ENCODE assay signal across 21 mouse cellular contexts in genomic region chr16:95279015-95279414, GRCm38 (mm10). TPM values are rescaled to one million over a fixed set of nuclear protein-coding genes. Genes with fewer than 3 reads are reported as not detected.
A peak's percentile ranks its signal among the peaks of the same experiment; 100 is the strongest.
DNase-seq lines count a peak whose midpoint lies in the region; ATAC-seq and TF ChIP-seq lines count a peak whose summit lies in the region.
"Had no signal": no experiment of that assay in that cellular context is flagged by ENCODE, and none has a peak within 500 bp of the region (broad histone marks: within the 10 kb centered on the region; RNA-seq: fewer than 3 reads in every experiment).

No protein-coding gene starts in this region.

- DNase-seq in heart, postnatal 36 days = no peak
- peak; percentile 75 for DNase-seq in lung, embryonic 14.5 days
- no peak for DNase-seq in lung, postnatal 14 days
- DNase-seq in NIH3T3 (ENCODE audit: low read depth) = peak; percentile 76
- peak; percentile 74 for DNase-seq in fibroblast of lung, adult 2 months (ENCODE audit: low read depth)
- DNase-seq: adrenal gland, postnatal 10 days; cerebellum, adult 9-11 months; embryo, embryonic 11 days; gastrocnemius, postnatal 14 days; thymus, postnatal 25 days had no signal

- intact Hi-C loops in heart, postnatal 36 days (cut with DNase I) = loop anchor here (5.0 kb wide), 1 partner anchor 52 kb away; no protein-coding TSS in a partner anchor

- H3K9ac ChIP-seq in heart, embryonic 13.5 days = no peak overlapping the region
- H3K9ac ChIP-seq in lung, embryonic 14.5 days = no peak overlapping the region
- no peak overlapping the region for H3K9ac ChIP-seq in hindbrain, embryonic 12.5 days
- H3K9ac ChIP-seq: hindbrain, embryonic 13.5 days; intestine, embryonic 15.5 days; limb, embryonic 12.5 days; liver, embryonic 15.5 days; neural tube, embryonic 15.5 days had no signal

- no peak for ATAC-seq in heart, embryonic 13.5 days (ENCODE audit: extremely low read depth, insufficient number of reproducible peaks, low FRiP score, low TSS enrichment)
- peak; percentile 49; the same call in 1 of the 2 replicates for ATAC-seq in lung, embryonic 14.5 days (ENCODE audit: insufficient read depth)
- no peak for ATAC-seq in hindbrain, embryonic 12.5 days (ENCODE audit: low FRiP score)
- ATAC-seq in megakaryocyte-erythroid progenitor cell, adult 5-6 weeks (replicated peaks; ENCODE audit: low FRiP score, low TSS enrichment, poor library complexity, severe bottlenecking) = no peak
- ATAC-seq: intestine, embryonic 15.5 days had no signal

- peak overlapping the region; percentile 66 for H3K27ac ChIP-seq in heart, embryonic 13.5 days (replicated peaks)
- no peak overlapping the region for H3K27ac ChIP-seq in lung, embryonic 14.5 days (ENCODE audit: low read depth)
- H3K27ac ChIP-seq in hindbrain, embryonic 12.5 days = no peak overlapping the region
- H3K27ac ChIP-seq: hindbrain, embryonic 13.5 days; intestine, embryonic 15.5 days; limb, embryonic 12.5 days; liver, embryonic 15.5 days; midbrain, embryonic 10.5 days; neural tube, embryonic 15.5 days had no signal

- H3K4me3 ChIP-seq in heart, embryonic 13.5 days = no peak overlapping the region
- no peak overlapping the region for H3K4me3 ChIP-seq in lung, embryonic 14.5 days (ENCODE audit: low read depth, low read length)
- H3K4me3 ChIP-seq in hindbrain, embryonic 12.5 days = no peak overlapping the region
- H3K4me3 ChIP-seq: erythroblast, embryonic 14.5 days; hindbrain, embryonic 13.5 days; intestine, embryonic 15.5 days; limb, embryonic 12.5 days; liver, embryonic 15.5 days; midbrain, embryonic 10.5 days; neural tube, embryonic 15.5 days had no signal

- no peaks in the 10 kb centered on the region for H3K9me3 ChIP-seq in heart, embryonic 13.5 days
- no peaks in the 10 kb centered on the region for H3K9me3 ChIP-seq in lung, embryonic 14.5 days (ENCODE audit: low read depth, low read length)
- H3K9me3 ChIP-seq in hindbrain, embryonic 12.5 days (replicated peaks) = no peaks in the 10 kb centered on the region
- H3K9me3 ChIP-seq: hindbrain, embryonic 13.5 days; intestine, embryonic 15.5 days; limb, embryonic 12.5 days; liver, embryonic 15.5 days; midbrain, embryonic 10.5 days; neural tube, embryonic 15.5 days had no signal

- H3K4me1 ChIP-seq in heart, embryonic 13.5 days = 0 out of 2 replicates have a peak, but pooled peaks cover 3% of the 10 kb centered on the region
- no peaks in the 10 kb centered on the region for H3K4me1 ChIP-seq in lung, embryonic 14.5 days (ENCODE audit: insufficient read depth)
- H3K4me1 ChIP-seq in hindbrain, embryonic 12.5 days = no peaks in the 10 kb centered on the region
- H3K4me1 ChIP-seq: hindbrain, embryonic 13.5 days; intestine, embryonic 15.5 days; limb, embryonic 12.5 days; liver, embryonic 15.5 days; midbrain, embryonic 10.5 days; neural tube, embryonic 15.5 days had no signal

- no peak overlapping the region for H3K4me2 ChIP-seq in heart, embryonic 13.5 days
- no peak overlapping the region for H3K4me2 ChIP-seq in lung, embryonic 14.5 days
- no peak overlapping the region for H3K4me2 ChIP-seq in hindbrain, embryonic 12.5 days (replicated peaks)
- H3K4me2 ChIP-seq: hindbrain, embryonic 13.5 days; intestine, embryonic 15.5 days; limb, embryonic 12.5 days; liver, embryonic 15.5 days; neural tube, embryonic 15.5 days had no signal

- no peaks in the 10 kb centered on the region for H3K36me3 ChIP-seq in heart, embryonic 13.5 days
- no peaks in the 10 kb centered on the region for H3K36me3 ChIP-seq in lung, embryonic 14.5 days (ENCODE audit: insufficient read depth)
- H3K36me3 ChIP-seq in hindbrain, embryonic 12.5 days = no peaks in the 10 kb centered on the region
- H3K36me3 ChIP-seq: hindbrain, embryonic 13.5 days; intestine, embryonic 15.5 days; limb, embryonic 12.5 days; liver, embryonic 15.5 days; midbrain, embryonic 10.5 days; neural tube, embryonic 15.5 days had no signal

- no peak for TF ChIP-seq CTCF in lung, embryonic 14.5 days (IDR thresholded peaks at IDR 0.05; ENCODE audit: low read depth)

- H3K27me3 ChIP-seq in heart, embryonic 13.5 days (replicated peaks) = no peaks in the 10 kb centered on the region
- H3K27me3 ChIP-seq in lung, embryonic 14.5 days (ENCODE audit: insufficient read depth, low read length) = no peaks in the 10 kb centered on the region
- H3K27me3 ChIP-seq in hindbrain, embryonic 12.5 days = no peaks in the 10 kb centered on the region
- H3K27me3 ChIP-seq: hindbrain, embryonic 13.5 days; intestine, embryonic 15.5 days; limb, embryonic 12.5 days; liver, embryonic 15.5 days; neural tube, embryonic 15.5 days had no signal

- WGBS in heart, embryonic 13.5 days = 34% methylated on average over 3 of the region's 3 CpGs
- WGBS in lung, embryonic 14.5 days = 25% methylated on average over 3 of the region's 3 CpGs
- WGBS in hindbrain, embryonic 12.5 days = 77% methylated on average over 3 of the region's 3 CpGs

RNA-seq across cellular contexts. Expression of gene Kcnj15, which starts 21.7 kb away (rescaled TPM):
- 0.80 and 2.0 TPM in 2 replicates for polyA plus RNA-seq in heart, embryonic 13.5 days (2015; fragmentation: Nextera tagmentation; extraction: Ambion mirVana)
- total RNA-seq in heart, postnatal 36 days (2021) = 1 to 10 TPM; 1.6 to 2.1 TPM
- polyA plus RNA-seq in lung, embryonic 14.5 days (2014; fragmentation: Nextera tagmentation; extraction: Ambion mirVana) = 1.5 and 1.6 TPM in 2 replicates
- 0.27 and 0.43 TPM in 2 replicates for polyA plus RNA-seq in hindbrain, embryonic 12.5 days (2016; fragmentation: Nextera tagmentation; extraction: Ambion mirVana)
- not detected in 2 replicates for total RNA-seq in megakaryocyte-erythroid progenitor cell, adult 5-6 weeks (2014; fragmentation: Nextera tagmentation)
- not detected in 2 replicates for total RNA-seq in megakaryocyte-erythroid progenitor cell, adult 5-6 weeks (2017)
- total RNA-seq: MEL had no signal

Comparison
In these comparisons a context has a peak if more than half of its experiments do, and no peak if none do; other contexts are left out.
1. DNase-seq: peak in lung, embryonic 14.5 days (single experiment), NIH3T3 (single experiment) and fibroblast of lung, adult 2 months (single experiment); none in heart, postnatal 36 days (0 of 2) and lung, postnatal 14 days (single experiment).